Mouse (Mus musculus) megakaryocyte, embryonic 14.5 days (primary cell): ENCODE data around the gene Prkch.

Experiments used
- FLI1 ChIP-seq: IDR thresholded peaks from 2 replicates; pipeline ENCODE4 v1.6.1; 2012; ENCODE audit warnings: low read length, inconsistent platforms, mixed read lengths
- GATA1 ChIP-seq: IDR thresholded peaks from 3 replicates; pipeline ENCODE4 v1.6.1; 2012; ENCODE audit warnings: mixed read lengths, low read length, inconsistent platforms, borderline replicate concordance

GRCm38 (mm10) chr12:73812198-73812597 lies 227.6 kb downstream of the Prkch start:
- TF ChIP-seq FLI1 (no peak), GATA1 (no peak)
